Mouse (Mus musculus): ENCODE data around the gene Emc7.

Gene Emc7

GRCm38 (mm10) chr2:112517218-112517617, 62.4 kb downstream of the Emc7 start:
- CTCF ChIA-PET, result no interaction called here

GRCm38 (mm10) chr2:112518541-112518940, 63.7 kb downstream of the Emc7 start:
- CTCF ChIA-PET, result no interaction called here

GRCm38 (mm10) chr2:112520526-112521482, 66.0 kb downstream of the Emc7 start:
- CTCF ChIA-PET, result no interaction called here

Data from spleen, embryonic (tissue).